Mouse (Mus musculus) forebrain, embryonic 10.5 days (tissue): Measurements from ENCODE around the gene Zbtb38. TPM values are rescaled to one million over a fixed set of nuclear protein-coding genes. Genes with fewer than 3 reads are reported as not detected.
A peak's percentile ranks its signal among the peaks of the same experiment; 100 is the strongest.

Source experiments
- DNase-seq: peaks from one replicate; pipeline ENCODE4 v3.0.0-alpha.2; 2017; ENCODE audit warnings: low spot score; ENCODE audit errors: extremely low spot score
- H3K27ac ChIP-seq: fragments of 300-500 bp; sonication (generic); 2 replicates; pipeline ENCODE4 v1.5.1; 2016; ENCODE audit warnings: mild to moderate bottlenecking
- H3K27me3 ChIP-seq: fragments of 300-500 bp; sonication (generic); 2 replicates; pipeline ENCODE4 v1.6.1; 2016; ENCODE audit warnings: mild to moderate bottlenecking; ENCODE audit not compliant: poor library complexity, severe bottlenecking
- H3K36me3 ChIP-seq: fragments of 300-500 bp; sonication (generic); replicated peaks from 2 replicates; pipeline ENCODE4 v1.6.1; 2016; ENCODE audit warnings: mild to moderate bottlenecking, moderate library complexity
- H3K4me1 ChIP-seq: fragments of 300-500 bp; sonication (generic); 2 replicates; pipeline ENCODE4 v1.6.1; 2016
- H3K4me3 ChIP-seq: fragments of 300-500 bp; sonication (generic); 2 replicates; pipeline ENCODE4 v1.5.1; 2016; ENCODE audit warnings: mild to moderate bottlenecking, moderate library complexity
- H3K9me3 ChIP-seq: fragments of 300-500 bp; sonication (generic); 2 replicates; pipeline ENCODE4 v1.6.1; 2016; ENCODE audit warnings: mild to moderate bottlenecking, moderate library complexity
- WGBS: fragments of 180-500 bp; shearing (Covaris S2); methylation state at CpG from one replicate; pipeline ENCODE4 v1.1.7; 2016; 5-methylcytosine and 5-hydroxymethylcytosine counted together
- polyA plus RNA-seq: library from polyadenylated mRNA; unstranded; fragments of >200 nt; fragmentation: Nextera tagmentation; extraction: Ambion mirVana; gene quantifications from 2 replicates; pipeline ENCODE4 v1.2.1, GENCODE M21; 2016

Zbtb38 gene
- polyA plus RNA-seq, 1 experiment from 2014 or later = 9.4 TPM

- Histone ChIP-seq H3K9me3 (no peaks in the 10 kb centered on the region), H3K4me3 (no peak overlapping the region), H3K27me3 (no peaks in the 10 kb centered on the region), H3K4me1 (peaks cover 5% of the 10 kb centered on the region; the same call in 1 of the 2 replicates), H3K36me3 (no peaks in the 10 kb centered on the region), H3K27ac (no peak overlapping the region)
- WGBS = 79% methylated on average over 5 of the region's 5 CpGs
- no peak for DNase-seq
These were observed 30.6 kb upstream of the Zbtb38 start for GRCm38 (mm10) chr9:96783258-96783657.

GRCm38 (mm10) chr9:96782062-96782461 lies 29.4 kb upstream of the Zbtb38 start:
- H3K27ac ChIP-seq = no peak overlapping the region
- no peaks in the 10 kb centered on the region for H3K36me3 ChIP-seq
- peaks cover 5% of the 10 kb centered on the region; the same call in 1 of the 2 replicates for H3K4me1 ChIP-seq
- no peaks in the 10 kb centered on the region for H3K27me3 ChIP-seq
- DNase-seq = no peak
- H3K4me3 ChIP-seq = no peak overlapping the region
- H3K9me3 ChIP-seq = no peaks in the 10 kb centered on the region
- 88% methylated on average over 8 of the region's 8 CpGs for WGBS

GRCm38 (mm10) chr9:96773146-96773545 lies 20.5 kb upstream of the Zbtb38 start:
- WGBS = 19% methylated on average over 6 of the region's 6 CpGs
- Histone ChIP-seq H3K36me3 (no peaks in the 10 kb centered on the region), H3K4me1 (peaks cover 29% of the 10 kb centered on the region), H3K27me3 (0 out of 2 replicates have a peak, but pooled peaks cover 9% of the 10 kb centered on the region), H3K4me3 (no peak overlapping the region), H3K9me3 (no peaks in the 10 kb centered on the region), H3K27ac (no peak overlapping the region)
- DNase-seq = peak; percentile 22

- 69% methylated on average over 3 of the region's 3 CpGs for WGBS
- no peaks in the 10 kb centered on the region for H3K9me3 ChIP-seq
- H3K4me1 ChIP-seq = peaks cover 34% of the 10 kb centered on the region
- H3K27ac ChIP-seq = no peak overlapping the region
- 0 out of 2 replicates have a peak, but pooled peaks cover 9% of the 10 kb centered on the region for H3K27me3 ChIP-seq
- DNase-seq = no peak
- no peaks in the 10 kb centered on the region for H3K36me3 ChIP-seq
- H3K4me3 ChIP-seq = no peak overlapping the region
These were observed 17.8 kb upstream of the Zbtb38 start for GRCm38 (mm10) chr9:96770443-96770842.

- no peak overlapping the region for H3K4me3 ChIP-seq
- no peak overlapping the region for H3K27ac ChIP-seq
- no peaks in the 10 kb centered on the region for H3K9me3 ChIP-seq
- WGBS = 92% methylated on average over 9 of the region's 9 CpGs
- DNase-seq = no peak
- 0 out of 2 replicates have a peak, but pooled peaks cover 9% of the 10 kb centered on the region for H3K27me3 ChIP-seq
- no peaks in the 10 kb centered on the region for H3K36me3 ChIP-seq
- peaks cover 36% of the 10 kb centered on the region for H3K4me1 ChIP-seq
These were observed 17.0 kb upstream of the Zbtb38 start for GRCm38 (mm10) chr9:96769651-96770050.

- Histone ChIP-seq H3K4me3 (no peak overlapping the region), H3K9me3 (no peaks in the 10 kb centered on the region), H3K36me3 (no peaks in the 10 kb centered on the region), H3K27ac (no peak overlapping the region), H3K4me1 (peaks cover 25% of the 10 kb centered on the region), H3K27me3 (0 out of 2 replicates have a peak, but pooled peaks cover 9% of the 10 kb centered on the region)
- DNase-seq = no peak
These were observed 15.2 kb upstream of the Zbtb38 start for GRCm38 (mm10) chr9:96767874-96768273.

- Histone ChIP-seq H3K36me3 (no peaks in the 10 kb centered on the region), H3K4me1 (peaks cover 14% of the 10 kb centered on the region), H3K27me3 (no peaks in the 10 kb centered on the region), H3K9me3 (no peaks in the 10 kb centered on the region), H3K27ac (no peak overlapping the region), H3K4me3 (no peak overlapping the region)
- DNase-seq = no peak
These were observed 13.4 kb upstream of the Zbtb38 start for GRCm38 (mm10) chr9:96766078-96766477.

- Histone ChIP-seq H3K9me3 (no peaks in the 10 kb centered on the region), H3K4me3 (no peak overlapping the region), H3K27me3 (no peaks in the 10 kb centered on the region), H3K4me1 (peaks cover 10% of the 10 kb centered on the region), H3K27ac (no peak overlapping the region), H3K36me3 (no peaks in the 10 kb centered on the region)
- no peak for DNase-seq
- WGBS = 71% methylated on average over 5 of the region's 5 CpGs
These were observed 12.8 kb upstream of the Zbtb38 start for GRCm38 (mm10) chr9:96765410-96765809.

GRCm38 (mm10) chr9:96763847-96764631 lies 11.4 kb upstream of the Zbtb38 start:
- H3K4me1 ChIP-seq = peaks cover 11% of the 10 kb centered on the region
- WGBS = 87% methylated on average over 9 of the region's 9 CpGs
- no peak for DNase-seq
- H3K27me3 ChIP-seq = no peaks in the 10 kb centered on the region
- H3K9me3 ChIP-seq = no peaks in the 10 kb centered on the region
- no peak overlapping the region for H3K27ac ChIP-seq
- no peak overlapping the region for H3K4me3 ChIP-seq
- H3K36me3 ChIP-seq = no peaks in the 10 kb centered on the region

GRCm38 (mm10) chr9:96763025-96763424 lies 10.4 kb upstream of the Zbtb38 start:
- Histone ChIP-seq H3K36me3 (no peaks in the 10 kb centered on the region), H3K27me3 (no peaks in the 10 kb centered on the region), H3K27ac (no peak overlapping the region), H3K4me1 (peaks cover 15% of the 10 kb centered on the region), H3K9me3 (no peaks in the 10 kb centered on the region), H3K4me3 (no peak overlapping the region)
- DNase-seq = no peak
- WGBS = 92% methylated on average over 3 of the region's 3 CpGs

GRCm38 (mm10) chr9:96758749-96759597 lies 6.3 kb upstream of the Zbtb38 start:
- DNase-seq = peak; percentile 72
- peak overlapping the region; percentile 49 for H3K4me3 ChIP-seq
- peaks cover 8% of the 10 kb centered on the region for H3K4me1 ChIP-seq
- 15% methylated on average over 22 of the region's 22 CpGs for WGBS
- H3K27ac ChIP-seq = peak overlapping the region; percentile 79
- no peaks in the 10 kb centered on the region for H3K27me3 ChIP-seq
- H3K9me3 ChIP-seq = no peaks in the 10 kb centered on the region
- no peaks in the 10 kb centered on the region for H3K36me3 ChIP-seq

GRCm38 (mm10) chr9:96756638-96757435 lies 4.2 kb upstream of the Zbtb38 start:
- no peak for DNase-seq
- Histone ChIP-seq H3K9me3 (no peaks in the 10 kb centered on the region), H3K4me3 (no peak overlapping the region), H3K36me3 (no peaks in the 10 kb centered on the region), H3K27ac (no peak overlapping the region), H3K4me1 (peaks cover 20% of the 10 kb centered on the region), H3K27me3 (0 out of 2 replicates have a peak, but pooled peaks cover 4% of the 10 kb centered on the region)
- WGBS = 90% methylated on average over 9 of the region's 9 CpGs
